Mouse (Mus musculus) right cerebral cortex, adult 2 months (tissue): Measurements from ENCODE around the gene Pex11a.
"Not testable (repeated sequence)": the region's sequence is repeated elsewhere in the genome, so short reads cannot be mapped to it uniquely, and the experiment has no call there.

Experiments
- DNase-seq, 2 experiments: peaks; one replicate each; pipeline ENCODE4 v3.0.0; 2021 to 2022; ENCODE audit warnings: low spot score in 2 of 2

Gene Pex11a

DNA sequence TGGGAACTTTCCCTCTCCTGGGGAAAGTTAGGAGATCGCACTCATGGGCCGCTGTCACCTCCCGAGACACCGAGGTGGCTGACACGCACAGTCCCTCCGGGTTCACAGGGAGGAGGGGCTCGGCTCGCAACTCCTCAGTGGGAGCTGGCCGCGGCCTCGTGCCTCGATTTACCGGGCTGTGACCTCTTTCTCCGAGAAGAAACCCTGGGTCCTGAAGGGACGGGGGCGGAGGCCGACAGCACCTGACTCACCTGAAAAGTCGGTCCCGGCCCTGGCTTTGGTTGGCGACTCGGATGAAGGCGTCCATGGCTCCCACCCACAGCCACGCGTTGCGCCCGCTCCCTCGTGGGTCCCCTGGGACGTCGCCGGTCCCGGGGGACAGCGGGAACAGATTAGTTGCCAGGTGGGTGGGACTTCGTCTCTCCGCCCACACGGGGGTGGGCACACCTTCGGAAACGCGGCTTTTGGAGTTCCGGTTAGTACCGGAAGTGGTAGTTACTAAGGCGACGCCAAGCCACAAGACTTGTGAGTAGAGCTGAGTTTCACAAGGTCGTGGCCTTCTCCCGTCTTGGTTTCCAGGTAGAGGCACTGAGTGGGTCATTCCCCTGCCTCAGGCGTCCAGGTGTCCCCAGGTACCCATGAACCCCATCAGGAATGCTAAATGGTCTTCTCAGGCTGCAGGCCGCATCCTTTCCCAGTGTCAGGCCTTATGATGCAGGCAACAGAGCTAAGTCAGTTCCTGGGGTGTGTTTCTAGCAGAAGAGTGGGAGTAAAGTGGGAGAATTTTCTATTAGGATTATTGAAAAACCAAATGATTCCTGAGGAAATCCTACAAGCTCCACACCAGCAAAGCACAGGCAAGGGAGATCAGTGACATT, at the start of gene Pex11a, which contains the start of gene Wdr93:
Gene Pex11a (minus strand): TSS at position 473 of the 878 bp plus-strand sequence.
Gene Wdr93 (plus strand): TSS at position 505 of the 878 bp plus-strand sequence.
- peak; percentile 72 to 80 for DNase-seq

DNA sequence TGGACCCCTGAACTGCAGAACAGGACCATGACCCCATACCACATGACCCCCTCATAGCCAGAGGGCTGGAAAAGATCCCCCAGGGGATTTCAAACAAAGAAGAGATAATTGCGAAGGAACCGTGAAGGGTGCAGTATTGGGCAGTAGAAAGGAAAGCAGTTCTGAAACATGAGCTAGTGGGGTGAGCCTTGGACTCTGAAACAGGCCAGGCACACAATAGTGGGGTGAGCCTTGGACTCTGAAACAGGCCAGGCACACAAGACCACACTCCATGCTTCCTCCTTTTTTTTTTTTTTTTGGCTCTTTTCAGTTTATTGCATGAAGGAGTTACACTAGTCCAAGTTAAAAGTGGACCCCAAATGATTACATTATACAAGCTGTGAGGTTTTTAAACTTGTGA, 46.9 kb upstream of the Pex11a start:
- DNase-seq, result not testable (repeated sequence)

DNA sequence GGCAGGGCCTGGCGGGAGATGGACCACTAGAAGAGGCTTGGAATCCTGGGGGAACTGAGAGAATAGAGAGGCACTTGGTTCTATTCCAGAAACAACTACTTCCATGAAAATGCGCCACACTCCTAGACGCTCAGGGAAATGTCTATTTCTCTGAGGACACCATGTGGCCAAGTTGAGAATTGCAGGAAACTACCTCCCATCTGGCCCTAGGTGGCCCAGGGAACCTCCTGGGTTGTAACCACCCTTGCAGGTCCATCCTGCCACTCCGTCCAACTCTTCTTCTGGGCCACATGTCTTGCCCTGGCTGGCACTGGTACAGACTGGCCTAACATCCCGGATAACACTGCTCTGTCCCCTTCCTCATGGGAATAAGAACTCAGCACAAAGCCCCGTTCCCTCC, 43.4 kb upstream of the Pex11a start:
- peak; percentile 84 to 85 for DNase-seq

- no peak for DNase-seq
Measured at GRCm38 (mm10) chr7:79782516-79782855, 39.6 kb upstream of the Pex11a start.

DNA sequence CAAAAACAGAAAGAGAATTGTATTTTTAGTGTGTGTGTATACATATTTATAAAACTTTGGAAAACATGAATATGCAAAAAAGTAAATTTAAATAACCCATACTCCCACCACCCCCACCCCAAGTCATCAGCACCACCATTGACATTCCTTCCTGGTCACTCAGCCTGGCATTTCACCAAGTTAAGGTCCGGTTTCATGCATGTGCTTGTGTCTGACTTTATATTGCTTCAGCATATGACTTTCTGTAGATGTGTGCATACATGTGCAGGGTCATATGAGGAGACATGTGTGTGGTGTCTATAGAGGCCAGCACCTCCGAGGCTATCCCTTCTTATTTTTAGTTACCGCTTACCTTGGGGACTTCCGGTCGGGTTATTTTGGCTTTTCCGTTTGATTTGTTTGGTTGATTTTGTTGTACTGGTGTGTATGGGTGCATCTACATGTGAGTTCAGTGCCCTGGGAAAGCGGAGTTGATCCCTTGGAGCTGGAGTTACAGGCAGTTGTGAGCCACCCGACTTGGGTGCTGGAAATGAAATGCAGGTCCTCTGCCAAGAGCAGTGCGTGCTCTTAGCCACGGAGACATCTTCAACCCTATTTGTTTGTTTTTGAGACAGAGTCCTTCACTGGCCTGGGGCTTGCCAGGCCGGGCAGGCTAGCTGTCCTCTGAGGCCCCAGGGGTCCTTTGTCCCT, 39.0 kb upstream of the Pex11a start:
- DNase-seq, result no peak

DNA sequence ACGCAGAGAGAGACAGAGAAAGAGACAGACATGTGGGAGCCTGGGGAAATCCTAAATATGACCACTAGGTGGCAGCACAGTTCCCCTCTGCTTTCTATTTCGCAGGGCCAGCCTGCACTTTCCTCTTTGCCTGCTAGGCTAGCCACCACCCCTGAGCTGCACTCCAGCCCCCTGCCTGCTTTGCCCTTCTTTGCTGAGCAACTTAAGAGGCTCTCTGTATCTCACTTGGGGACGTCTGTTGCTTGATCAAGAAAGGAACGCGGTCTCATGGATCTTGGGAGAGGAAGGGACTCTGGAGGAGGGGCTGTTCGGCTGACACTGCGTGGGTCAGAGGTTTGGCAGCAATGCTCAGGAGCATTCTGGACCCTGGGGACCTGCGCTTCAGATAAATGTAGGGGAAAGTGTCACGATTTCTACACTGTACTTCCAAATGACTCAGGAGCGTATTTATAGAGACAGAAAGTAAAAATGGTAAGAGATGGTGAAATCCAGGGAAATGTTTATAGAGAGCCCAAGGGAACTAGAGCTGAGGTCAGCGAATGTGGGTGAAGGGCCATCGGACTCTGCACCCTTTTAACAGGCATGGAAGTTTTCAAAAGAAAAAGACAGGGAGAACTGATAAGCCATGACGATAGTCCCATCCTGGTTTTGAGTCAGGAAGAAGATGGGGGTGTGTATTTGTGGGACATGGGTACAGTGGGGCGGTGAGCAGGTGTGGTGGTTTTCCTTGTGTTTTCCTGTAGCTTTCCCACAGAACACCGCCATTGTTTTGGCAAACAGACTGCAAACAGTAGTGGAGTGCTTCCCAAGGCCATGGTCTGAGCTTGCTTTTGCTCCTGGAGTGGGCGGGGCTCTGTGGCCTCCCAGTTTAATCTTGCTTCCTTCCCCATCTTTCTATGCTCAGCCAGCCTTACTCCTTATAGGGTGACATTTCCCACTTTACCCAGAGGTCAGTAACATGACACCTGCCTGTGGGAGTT, 38.0 kb upstream of the Pex11a start:
- peak; percentile 78 to 84 for DNase-seq

DNA sequence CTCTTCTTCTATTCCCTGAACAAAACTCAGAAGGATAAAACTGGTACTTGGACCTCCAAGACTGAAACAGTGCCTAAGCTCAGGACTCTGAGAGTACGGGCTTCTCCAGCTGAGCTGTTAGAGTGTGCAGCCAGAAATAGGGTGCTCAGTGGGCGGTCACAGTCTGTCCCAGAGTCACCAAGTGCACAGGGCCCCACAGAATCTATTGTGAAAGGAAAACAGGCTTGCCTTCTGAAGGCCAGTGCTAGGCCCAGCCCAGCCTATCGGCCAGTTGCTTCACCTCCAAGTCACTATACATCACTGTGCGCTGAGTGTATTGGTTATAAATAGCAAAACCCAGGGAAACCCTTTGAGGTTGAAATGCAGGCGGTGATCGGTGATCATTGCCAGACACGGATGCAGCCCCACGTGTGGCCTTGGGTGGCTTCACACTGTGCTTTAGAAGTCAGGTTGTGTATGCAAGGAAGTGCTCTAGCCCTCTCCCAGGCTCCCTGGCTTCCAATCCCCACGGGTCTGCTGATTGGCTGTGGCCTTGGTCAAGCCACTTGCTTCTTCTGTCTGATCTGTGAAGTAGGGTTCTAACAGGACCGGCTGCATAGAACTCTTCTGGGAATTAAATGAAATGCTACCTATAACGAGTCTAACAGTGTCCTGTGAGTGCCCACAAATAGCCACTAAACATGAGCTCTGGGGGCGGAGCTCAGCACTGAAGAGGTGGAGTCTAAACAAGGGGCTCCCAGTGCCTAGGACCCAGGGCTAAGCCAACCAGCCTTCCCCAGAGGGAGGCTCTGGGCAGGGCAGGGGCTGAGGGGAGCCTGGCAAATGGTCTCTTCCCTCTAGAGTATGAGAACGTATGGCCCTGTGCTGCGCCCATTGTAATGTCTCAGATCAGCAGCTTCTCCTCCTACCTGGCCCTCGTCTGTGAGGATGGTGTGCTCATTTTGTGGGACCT, 28.9 kb upstream of the Pex11a start:
- peak; percentile 43 to 46 for DNase-seq

GRCm38 (mm10) chr7:79769664-79770063, 26.7 kb upstream of the Pex11a start:
- no peak for DNase-seq

DNA sequence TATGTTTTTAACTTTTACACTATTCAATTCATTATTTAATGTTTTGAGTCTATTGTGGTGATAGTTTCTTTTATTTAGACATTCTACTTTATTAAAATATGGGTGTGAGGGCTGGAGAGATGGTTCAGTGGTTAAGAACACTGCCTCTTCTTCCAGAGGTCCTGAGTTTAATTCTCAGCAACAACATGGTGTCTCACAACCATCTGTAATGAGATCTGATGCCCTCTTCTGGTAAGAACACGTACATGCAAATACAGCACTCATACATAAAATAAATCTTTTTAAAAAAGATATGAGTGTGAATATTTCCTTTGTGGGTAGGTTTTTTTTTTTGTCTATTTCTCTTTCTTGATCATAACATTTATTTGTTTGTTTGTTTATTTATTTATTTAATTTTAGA, 23.1 kb upstream of the Pex11a start:
- no peak for DNase-seq

DNA sequence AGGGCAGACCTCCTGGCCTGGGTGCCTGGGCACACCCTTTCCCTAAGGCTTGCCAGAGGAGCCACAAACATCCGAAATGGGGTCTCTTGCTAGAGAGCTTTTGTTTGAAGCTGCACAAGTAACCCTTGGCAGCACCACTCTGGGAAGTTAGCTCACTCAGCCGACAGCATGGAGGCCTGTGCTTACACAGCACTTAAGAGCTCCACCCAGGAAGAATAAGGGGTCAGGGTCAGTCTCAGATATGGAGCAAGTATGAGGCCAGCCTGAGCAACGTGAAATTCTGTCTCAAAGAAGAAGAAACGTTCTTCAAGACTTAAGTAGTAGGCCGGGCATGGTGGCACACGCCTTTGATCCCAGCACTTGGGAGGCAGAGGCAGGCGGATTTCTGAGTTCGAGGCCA, 19.2 kb upstream of the Pex11a start:
- no peak for DNase-seq

GRCm38 (mm10) chr7:79761124-79761876, 18.4 kb upstream of the Pex11a start:
- DNase-seq, result no peak

- no peak for DNase-seq
Measured at GRCm38 (mm10) chr7:79759766-79760165, 16.8 kb upstream of the Pex11a start.

DNA sequence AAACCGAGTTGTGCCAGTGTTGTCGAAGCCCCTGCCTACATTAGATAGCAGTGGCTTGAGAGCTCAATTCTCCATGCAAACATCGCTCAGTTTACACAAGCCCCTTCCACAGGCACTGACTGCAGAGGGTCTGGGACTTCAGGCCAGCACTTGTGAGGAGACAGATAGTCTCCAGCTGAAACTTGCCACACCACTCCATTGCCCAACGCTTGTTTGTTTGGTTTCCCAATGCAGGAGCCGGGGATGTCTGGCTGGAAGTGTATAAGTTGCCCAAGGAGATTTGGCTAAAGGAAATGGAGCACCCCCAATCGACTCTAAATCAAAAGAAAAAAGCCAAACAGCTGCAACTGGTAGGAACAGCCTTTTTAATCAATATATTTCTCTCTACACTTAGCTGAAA, 15.2 kb upstream of the Pex11a start:
- DNase-seq, result no peak

GRCm38 (mm10) chr7:79756334-79756733, 13.4 kb upstream of the Pex11a start:
- DNase-seq, result no peak

DNA sequence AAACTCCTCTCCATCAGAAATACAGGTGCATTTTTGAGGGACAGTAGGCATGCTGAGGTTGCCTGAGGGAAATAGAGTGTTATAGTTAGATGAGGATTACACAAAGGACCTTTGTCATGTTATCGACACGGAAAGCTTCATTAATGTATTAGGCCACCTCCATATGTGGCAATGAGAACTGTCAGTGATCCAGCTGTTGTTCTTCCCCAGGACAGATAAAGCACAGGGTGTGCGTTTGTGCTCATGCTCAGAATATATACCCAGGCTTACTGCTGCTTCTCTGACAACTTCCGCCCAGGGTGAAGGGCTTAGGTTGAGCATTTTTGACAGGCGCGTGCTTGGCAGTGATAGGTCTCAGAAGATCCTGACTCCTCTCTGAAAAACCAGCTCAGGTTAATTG, 6.6 kb upstream of the Pex11a start:
- no peak for DNase-seq

- no peak for DNase-seq
Measured at GRCm38 (mm10) chr7:79747659-79748058, 4.7 kb upstream of the Pex11a start.

- no peak for DNase-seq
Measured at GRCm38 (mm10) chr7:79744585-79744984, 1.7 kb upstream of the Pex11a start.

GRCm38 (mm10) chr7:79744051-79744450, 1.1 kb upstream of the Pex11a start:
- DNase-seq, result peak in 1 of 2 experiments; percentile 31

GRCm38 (mm10) chr7:79742277-79742658, 663 bp downstream of the Pex11a start:
- DNase-seq, result no peak

DNA sequence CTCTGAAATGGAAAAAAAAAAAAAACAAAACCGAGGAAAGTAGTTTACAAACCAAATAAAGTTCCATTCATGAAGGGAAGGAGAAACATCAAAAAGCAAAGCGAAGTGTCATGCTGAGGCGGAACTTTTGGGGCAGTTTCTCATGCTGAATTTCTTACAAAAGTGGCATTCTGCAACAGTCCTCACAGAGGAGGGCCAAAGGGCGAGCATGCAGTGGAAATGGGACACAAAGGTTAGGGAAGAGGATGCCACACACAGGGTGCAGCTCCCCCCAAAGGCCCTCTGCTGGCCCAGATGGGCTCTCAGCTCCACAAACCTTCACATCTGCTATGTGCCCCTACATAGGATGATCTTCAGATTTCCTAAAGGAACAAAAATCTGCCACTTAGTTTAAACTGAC, 2.7 kb downstream of the Pex11a start:
- no peak for DNase-seq
